Mouse (Mus musculus): ENCODE measurements around the gene Wwox.

DNA sequence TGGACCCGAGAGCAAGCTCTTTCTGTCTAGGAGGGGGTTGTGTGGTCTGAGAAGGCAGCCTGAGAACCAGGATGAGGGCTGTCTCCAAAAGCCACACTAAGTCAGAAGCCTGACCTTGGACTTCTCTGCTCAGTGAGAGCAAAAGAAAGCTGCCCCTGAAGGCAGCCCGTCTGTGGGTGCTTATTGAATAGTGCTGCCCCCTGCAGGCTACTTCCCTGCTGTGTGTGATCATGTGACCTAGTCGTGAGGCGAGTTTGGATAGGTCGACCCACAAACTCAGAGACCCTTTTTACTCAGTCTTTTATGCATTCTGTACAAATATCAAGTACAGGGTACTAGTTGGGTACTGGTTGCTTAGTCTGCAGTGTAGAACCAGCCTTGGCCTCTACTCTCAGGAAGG, 21.1 kb downstream of the Wwox start:
- TF ChIP-seq CTCF (IDR thresholded peaks at IDR 0.05; ENCODE audit: low read depth), result peak; percentile 58
- no peak for TF ChIP-seq EP300 (IDR thresholded peaks at IDR 0.05; ENCODE audit: low read depth)

All from liver, embryonic 14.5 days (tissue).